Mouse (Mus musculus) hindbrain, embryonic 15.5 days (tissue): ENCODE results near the gene Rab6a. TPM values are rescaled to one million over a fixed set of nuclear protein-coding genes. Genes with fewer than 3 reads are reported as not detected.
A peak's percentile ranks its signal among the peaks of the same experiment; 100 is the strongest.

Source experiments
- ATAC-seq: fragments of 200-750 bp; cut with Nextera tagmentation; 2 replicates; pipeline ENCODE4 v1.8.0; 2017; ENCODE audit warnings: low read depth, moderate number of reproducible peaks, moderate TSS enrichment; ENCODE audit not compliant: low FRiP score
- H3K27ac ChIP-seq: fragments of 300-500 bp; sonication (generic); replicated peaks from 2 replicates; pipeline ENCODE4 v1.5.1; 2015; ENCODE audit warnings: mild to moderate bottlenecking, inconsistent platforms
- H3K27me3 ChIP-seq: fragments of 300-500 bp; sonication (generic); 2 replicates; pipeline ENCODE4 v1.6.1; 2015; ENCODE audit warnings: control low read depth, inconsistent platforms
- H3K36me3 ChIP-seq: fragments of 300-500 bp; sonication (generic); 2 replicates; pipeline ENCODE4 v1.6.1; 2015; ENCODE audit warnings: control low read depth, inconsistent platforms
- H3K4me1 ChIP-seq: fragments of 300-500 bp; sonication (generic); replicated peaks from 2 replicates; pipeline ENCODE4 v1.6.1; 2015; ENCODE audit warnings: control low read depth, inconsistent platforms
- H3K4me2 ChIP-seq: fragments of 300-500 bp; sonication (generic); 2 replicates; pipeline ENCODE4 v1.6.1; 2015; ENCODE audit warnings: moderate library complexity, mild to moderate bottlenecking, inconsistent platforms
- H3K4me3 ChIP-seq: fragments of 300-500 bp; sonication (generic); 2 replicates; pipeline ENCODE4 v1.5.1; 2015; ENCODE audit warnings: mild to moderate bottlenecking, inconsistent platforms
- H3K9ac ChIP-seq: fragments of 300-500 bp; sonication (generic); 2 replicates; pipeline ENCODE4 v1.6.1; 2015; ENCODE audit warnings: inconsistent platforms
- H3K9me3 ChIP-seq: fragments of 300-500 bp; sonication (generic); 2 replicates; pipeline ENCODE4 v1.6.1; 2016; ENCODE audit warnings: control low read depth, inconsistent platforms
- WGBS: fragments of 180-500 bp; shearing (Covaris S2); methylation state at CpG from one replicate; pipeline ENCODE4 v1.1.7; 2015; 5-methylcytosine and 5-hydroxymethylcytosine counted together
- polyA plus RNA-seq: library from polyadenylated mRNA; unstranded; fragments of >200 nt; fragmentation: Nextera tagmentation; extraction: Ambion mirVana; gene quantifications from 2 replicates; pipeline ENCODE4 v1.2.1, GENCODE M21; 2015

The Rab6a gene
- polyA plus RNA-seq, 1 experiment from 2014 or later = 283 TPM

GRCm38 (mm10) chr7:100642413-100642812 is 35.2 kb downstream of the Rab6a start:
- no peak for ATAC-seq
- no peak overlapping the region for H3K27ac ChIP-seq
- 94% methylated on average over 4 of the region's 4 CpGs for WGBS
- no peaks in the 10 kb centered on the region for H3K9me3 ChIP-seq
- H3K4me1 ChIP-seq = no peaks in the 10 kb centered on the region
- H3K4me3 ChIP-seq = no peak overlapping the region
- H3K4me2 ChIP-seq = no peak overlapping the region
- H3K36me3 ChIP-seq = peaks cover 7% of the 10 kb centered on the region; the same call in 1 of the 2 replicates
- no peak overlapping the region for H3K9ac ChIP-seq
- no peaks in the 10 kb centered on the region for H3K27me3 ChIP-seq

GRCm38 (mm10) chr7:100645147-100645546 is 37.9 kb downstream of the Rab6a start:
- ATAC-seq = 0 out of 2 replicates have a peak, but pooled peaks have one; percentile 16
- no peak overlapping the region for H3K9ac ChIP-seq
- no peaks in the 10 kb centered on the region for H3K9me3 ChIP-seq
- H3K4me2 ChIP-seq = no peak overlapping the region
- no peaks in the 10 kb centered on the region for H3K27me3 ChIP-seq
- 31% methylated on average over 3 of the region's 3 CpGs for WGBS
- no peak overlapping the region for H3K4me3 ChIP-seq
- H3K36me3 ChIP-seq = peaks cover 4% of the 10 kb centered on the region; the same call in 1 of the 2 replicates
- H3K27ac ChIP-seq = no peak overlapping the region
- no peaks in the 10 kb centered on the region for H3K4me1 ChIP-seq

- Histone ChIP-seq H3K4me2 (no peak overlapping the region), H3K36me3 (no peaks in the 10 kb centered on the region), H3K9ac (no peak overlapping the region), H3K4me1 (0 out of 2 replicates have a peak, but pooled peaks cover 2% of the 10 kb centered on the region), H3K4me3 (no peak overlapping the region), H3K27me3 (no peaks in the 10 kb centered on the region), H3K27ac (no peak overlapping the region), H3K9me3 (no peaks in the 10 kb centered on the region)
- ATAC-seq = no peak
- 88% methylated on average over 4 of the region's 4 CpGs for WGBS
Measured at GRCm38 (mm10) chr7:100649095-100649494, 41.9 kb downstream of the Rab6a start.

GRCm38 (mm10) chr7:100649826-100650225 is 42.6 kb downstream of the Rab6a start:
- Histone ChIP-seq H3K9ac (no peak overlapping the region), H3K9me3 (no peaks in the 10 kb centered on the region), H3K4me1 (0 out of 2 replicates have a peak, but pooled peaks cover 2% of the 10 kb centered on the region), H3K4me2 (no peak overlapping the region), H3K27me3 (no peaks in the 10 kb centered on the region), H3K36me3 (no peaks in the 10 kb centered on the region), H3K4me3 (no peak overlapping the region), H3K27ac (no peak overlapping the region)
- no peak for ATAC-seq
- WGBS = 78% methylated on average over 8 of the region's 8 CpGs

- WGBS = 81% methylated on average over 6 of the region's 6 CpGs
Measured at GRCm38 (mm10) chr7:100650421-100650820, 43.2 kb downstream of the Rab6a start.

GRCm38 (mm10) chr7:100651011-100651410 is 43.8 kb downstream of the Rab6a start:
- H3K4me3 ChIP-seq = no peak overlapping the region
- no peak overlapping the region for H3K4me2 ChIP-seq
- H3K36me3 ChIP-seq = no peaks in the 10 kb centered on the region
- no peak overlapping the region for H3K27ac ChIP-seq
- no peak overlapping the region for H3K9ac ChIP-seq
- H3K4me1 ChIP-seq = 0 out of 2 replicates have a peak, but pooled peaks cover 2% of the 10 kb centered on the region
- ATAC-seq = no peak
- no peaks in the 10 kb centered on the region for H3K9me3 ChIP-seq
- no peaks in the 10 kb centered on the region for H3K27me3 ChIP-seq
- 72% methylated on average over 4 of the region's 4 CpGs for WGBS

More at GRCm38 (mm10) chr7:100650421-100650820, 43.2 kb downstream of the Rab6a start:
- no peaks in the 10 kb centered on the region for H3K36me3 ChIP-seq
- no peak overlapping the region for H3K9ac ChIP-seq
- no peak overlapping the region for H3K4me3 ChIP-seq
- H3K4me2 ChIP-seq = no peak overlapping the region
- ATAC-seq = no peak
- H3K4me1 ChIP-seq = 0 out of 2 replicates have a peak, but pooled peaks cover 2% of the 10 kb centered on the region
- no peak overlapping the region for H3K27ac ChIP-seq
- no peaks in the 10 kb centered on the region for H3K27me3 ChIP-seq
- H3K9me3 ChIP-seq = no peaks in the 10 kb centered on the region

GRCm38 (mm10) chr7:100653480-100654266 is 46.5 kb downstream of the Rab6a start:
- peak; percentile 85 for ATAC-seq
- 54% methylated on average over 9 of the region's 9 CpGs for WGBS
- peak overlapping the region; percentile 59 for H3K27ac ChIP-seq
- no peaks in the 10 kb centered on the region for H3K27me3 ChIP-seq
- H3K9ac ChIP-seq = no peak overlapping the region
- H3K9me3 ChIP-seq = no peaks in the 10 kb centered on the region
- no peaks in the 10 kb centered on the region for H3K36me3 ChIP-seq
- H3K4me3 ChIP-seq = no peak overlapping the region
- H3K4me2 ChIP-seq = no peak overlapping the region
- H3K4me1 ChIP-seq = 0 out of 2 replicates have a peak, but pooled peaks cover 2% of the 10 kb centered on the region

GRCm38 (mm10) chr7:100654441-100654840 is 47.2 kb downstream of the Rab6a start:
- H3K27ac ChIP-seq = peak overlapping the region; percentile 59
- no peak overlapping the region for H3K9ac ChIP-seq
- H3K9me3 ChIP-seq = no peaks in the 10 kb centered on the region
- H3K36me3 ChIP-seq = no peaks in the 10 kb centered on the region
- no peak overlapping the region for H3K4me3 ChIP-seq
- H3K27me3 ChIP-seq = no peaks in the 10 kb centered on the region
- WGBS = 83% methylated on average over 8 of the region's 8 CpGs
- no peak for ATAC-seq
- no peak overlapping the region for H3K4me2 ChIP-seq
- 0 out of 2 replicates have a peak, but pooled peaks cover 2% of the 10 kb centered on the region for H3K4me1 ChIP-seq

- Histone ChIP-seq H3K36me3 (no peaks in the 10 kb centered on the region), H3K9ac (no peak overlapping the region), H3K4me1 (0 out of 2 replicates have a peak, but pooled peaks cover 2% of the 10 kb centered on the region), H3K4me2 (no peak overlapping the region), H3K4me3 (no peak overlapping the region), H3K27me3 (no peaks in the 10 kb centered on the region), H3K27ac (no peak overlapping the region; the same call in 1 of the 2 replicates), H3K9me3 (no peaks in the 10 kb centered on the region)
- ATAC-seq = no peak
- 43% methylated on average over 5 of the region's 5 CpGs for WGBS
Measured at GRCm38 (mm10) chr7:100656739-100657138, 49.5 kb downstream of the Rab6a start.

GRCm38 (mm10) chr7:100658093-100658578 is 50.9 kb downstream of the Rab6a start:
- Histone ChIP-seq H3K9ac (no peak overlapping the region), H3K27me3 (no peaks in the 10 kb centered on the region), H3K4me3 (no peak overlapping the region; the same call in 1 of the 2 replicates), H3K4me1 (peaks cover 6% of the 10 kb centered on the region), H3K9me3 (no peaks in the 10 kb centered on the region), H3K36me3 (no peaks in the 10 kb centered on the region), H3K4me2 (peak overlapping the region; percentile 36), H3K27ac (no peak overlapping the region)
- WGBS = 30% methylated on average over 18 of the region's 18 CpGs
- no peak for ATAC-seq

- Histone ChIP-seq H3K9me3 (no peaks in the 10 kb centered on the region), H3K36me3 (no peaks in the 10 kb centered on the region), H3K4me3 (no peak overlapping the region), H3K27me3 (no peaks in the 10 kb centered on the region), H3K4me2 (no peak overlapping the region), H3K9ac (no peak overlapping the region), H3K4me1 (peaks cover 15% of the 10 kb centered on the region), H3K27ac (no peak overlapping the region)
- no peak for ATAC-seq
- WGBS = 83% methylated on average over 7 of the region's 7 CpGs
Measured at GRCm38 (mm10) chr7:100661264-100661663, 54.1 kb downstream of the Rab6a start.

- H3K9ac ChIP-seq = no peak within 1 kb of the TSS
- no peaks in the 10 kb centered on the region for H3K36me3 ChIP-seq
- peak within 1 kb of the TSS; percentile 39 for H3K4me2 ChIP-seq
- H3K4me3 ChIP-seq = peak within 1 kb of the TSS; percentile 11; the same call in 1 of the 2 replicates
- no peaks in the 10 kb centered on the region for H3K27me3 ChIP-seq
- 77% methylated on average over 8 of the region's 8 CpGs for WGBS
- ATAC-seq = no peak
- H3K27ac ChIP-seq = 0 out of 2 replicates have a peak within 1 kb of the TSS, but pooled peaks have one; percentile 34
- peaks cover 15% of the 10 kb centered on the region for H3K4me1 ChIP-seq
- H3K9me3 ChIP-seq = no peaks in the 10 kb centered on the region
Measured at GRCm38 (mm10) chr7:100662231-100662630, 55.0 kb downstream of the Rab6a start, which contains the start of gene Plekhb1. TSS of gene Plekhb1 (minus strand) at chr7:100662414.
